Mouse (Mus musculus): ENCODE measurements at regions not wholly inside any gene's neighbourhood (a gene's known extent, or its start where the extent isn't known, plus 50 kb on each side); places are given as distances from the start of the nearest gene placed in this dataset.

DNA sequence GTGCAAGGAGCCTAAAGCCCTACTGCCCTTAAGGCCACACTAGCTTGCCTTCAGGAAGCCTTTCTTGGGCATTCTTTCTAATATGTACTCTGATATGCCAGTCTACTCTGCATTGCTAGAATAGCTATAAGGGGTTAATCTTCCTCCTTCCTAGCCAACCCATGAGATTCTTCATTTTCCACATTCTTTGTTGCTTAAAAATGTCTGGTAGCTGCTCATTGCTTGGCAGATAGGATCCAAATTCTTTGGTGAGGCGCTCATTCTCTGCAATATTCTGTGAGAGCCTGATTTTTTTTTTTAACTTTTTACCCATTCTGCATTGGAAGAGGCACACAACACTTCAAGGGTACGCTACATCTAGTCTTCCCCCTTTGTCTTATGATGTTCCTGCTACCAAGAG is 127.7 kb upstream of the Rnd3 start:
- TF ChIP-seq CTCF (IDR thresholded peaks at IDR 0.05; ENCODE audit: control insufficient read depth, insufficient read depth, insufficient read length) (no peak), FOSL1 (IDR thresholded peaks at IDR 0.05; ENCODE audit: insufficient read depth, low read length, poor library complexity, severe bottlenecking) (no peak), MYOD1 (IDR thresholded peaks at IDR 0.05; ENCODE audit: control insufficient read depth, insufficient read length, low read depth) (no peak), USF1 (IDR thresholded peaks at IDR 0.05; ENCODE audit: low read depth) (no peak), MYOG (IDR thresholded peaks at IDR 0.05; ENCODE audit: control insufficient read depth, extremely low read depth, insufficient read length) (no peak)

All from C2C12 (cell line).